Mouse (Mus musculus) limb, embryonic 14.5 days (tissue): ENCODE data around the gene Abcf1. TPM values are rescaled to one million over a fixed set of nuclear protein-coding genes. Genes with fewer than 3 reads are reported as not detected.
A peak's percentile ranks its signal among the peaks of the same experiment; 100 is the strongest.
"Not testable (repeated sequence)": the region's sequence is repeated elsewhere in the genome, so short reads cannot be mapped to it uniquely, and the experiment has no call there.

Source experiments
- ATAC-seq: fragments of 200-750 bp; cut with Nextera tagmentation; 2 replicates; pipeline ENCODE4 v1.8.0; 2017; ENCODE audit warnings: low read depth, moderate number of reproducible peaks, moderate TSS enrichment; ENCODE audit not compliant: low FRiP score
- DNase-seq: peaks from one replicate; pipeline ENCODE4 v3.0.0-alpha.2; 2015; ENCODE audit warnings: low spot score
- H3K27ac ChIP-seq: fragments of 300-500 bp; sonication (generic); replicated peaks from 2 replicates; pipeline ENCODE4 v1.5.1; 2014; ENCODE audit warnings: low read depth, mild to moderate bottlenecking, low read length, moderate library complexity, mixed read lengths
- H3K27me3 ChIP-seq: fragments of 300-500 bp; sonication (generic); 2 replicates; pipeline ENCODE4 v1.6.1; 2014; ENCODE audit warnings: low read length, mixed read lengths; ENCODE audit not compliant: control insufficient read depth, insufficient read depth
- H3K36me3 ChIP-seq: fragments of 300-500 bp; sonication (generic); 2 replicates; pipeline ENCODE4 v1.6.1; 2014; ENCODE audit warnings: mild to moderate bottlenecking, low read length, moderate library complexity, mixed read lengths; ENCODE audit not compliant: control insufficient read depth, insufficient read depth
- H3K4me1 ChIP-seq: fragments of 300-500 bp; sonication (generic); 2 replicates; pipeline ENCODE4 v1.6.1; 2014; ENCODE audit warnings: antibody characterized with exemption, low read length, mixed read lengths; ENCODE audit not compliant: control insufficient read depth, insufficient read depth
- H3K4me2 ChIP-seq: fragments of 300-500 bp; sonication (generic); replicated peaks from 2 replicates; pipeline ENCODE4 v1.6.1; 2014; ENCODE audit warnings: low read depth, mild to moderate bottlenecking, low read length, moderate library complexity; ENCODE audit not compliant: severe bottlenecking
- H3K4me3 ChIP-seq: fragments of 300-500 bp; sonication (generic); replicated peaks from 2 replicates; pipeline ENCODE4 v1.5.1; 2014; ENCODE audit warnings: low read length
- H3K9ac ChIP-seq: fragments of 300-500 bp; sonication (generic); 2 replicates; pipeline ENCODE4 v1.6.1; 2014; ENCODE audit warnings: mild to moderate bottlenecking, low read depth, low read length, moderate library complexity; ENCODE audit not compliant: severe bottlenecking
- H3K9me3 ChIP-seq: fragments of 300-500 bp; sonication (generic); 2 replicates; pipeline ENCODE4 v1.6.1; 2016; ENCODE audit warnings: low read length; ENCODE audit not compliant: control insufficient read depth
- POLR2A ChIP-seq: fragments of 200-500 bp; IDR thresholded peaks from 2 replicates; pipeline ENCODE4 v1.8.0; 2012; ENCODE audit warnings: inconsistent platforms, mild to moderate bottlenecking, moderate library complexity, borderline replicate concordance; ENCODE audit not compliant: insufficient read depth, insufficient read length; ENCODE audit errors: extremely low read depth
- WGBS: fragments of 180-500 bp; shearing (Covaris S2); extraction: QIAGEN DNeasy Blood & Tissue Kit; methylation state at CpG from one replicate; pipeline ENCODE4 v1.1.7; 2014; 5-methylcytosine and 5-hydroxymethylcytosine counted together
- polyA plus RNA-seq, 2 experiments: library from polyadenylated mRNA; depleted of rRNA in 1 of 2; stranded (reverse) in 1 of 2; unstranded in 1 of 2; fragments of >200 nt; fragmentation: Nextera tagmentation in 1 of 2; extraction: Ambion mirVana in 1 of 2; gene quantifications; 2 replicates each; pipeline versions ENCODE4 v1.2.1 to v1.2.3; 2012 to 2014

The Abcf1 gene
- 73.4 and 83.1 TPM in 2 replicates for polyA plus RNA-seq (2012; rRNA removed)
- polyA plus RNA-seq (2014; fragmentation: Nextera tagmentation; extraction: Ambion mirVana), result 77.2 and 84.6 TPM in 2 replicates

DNA sequence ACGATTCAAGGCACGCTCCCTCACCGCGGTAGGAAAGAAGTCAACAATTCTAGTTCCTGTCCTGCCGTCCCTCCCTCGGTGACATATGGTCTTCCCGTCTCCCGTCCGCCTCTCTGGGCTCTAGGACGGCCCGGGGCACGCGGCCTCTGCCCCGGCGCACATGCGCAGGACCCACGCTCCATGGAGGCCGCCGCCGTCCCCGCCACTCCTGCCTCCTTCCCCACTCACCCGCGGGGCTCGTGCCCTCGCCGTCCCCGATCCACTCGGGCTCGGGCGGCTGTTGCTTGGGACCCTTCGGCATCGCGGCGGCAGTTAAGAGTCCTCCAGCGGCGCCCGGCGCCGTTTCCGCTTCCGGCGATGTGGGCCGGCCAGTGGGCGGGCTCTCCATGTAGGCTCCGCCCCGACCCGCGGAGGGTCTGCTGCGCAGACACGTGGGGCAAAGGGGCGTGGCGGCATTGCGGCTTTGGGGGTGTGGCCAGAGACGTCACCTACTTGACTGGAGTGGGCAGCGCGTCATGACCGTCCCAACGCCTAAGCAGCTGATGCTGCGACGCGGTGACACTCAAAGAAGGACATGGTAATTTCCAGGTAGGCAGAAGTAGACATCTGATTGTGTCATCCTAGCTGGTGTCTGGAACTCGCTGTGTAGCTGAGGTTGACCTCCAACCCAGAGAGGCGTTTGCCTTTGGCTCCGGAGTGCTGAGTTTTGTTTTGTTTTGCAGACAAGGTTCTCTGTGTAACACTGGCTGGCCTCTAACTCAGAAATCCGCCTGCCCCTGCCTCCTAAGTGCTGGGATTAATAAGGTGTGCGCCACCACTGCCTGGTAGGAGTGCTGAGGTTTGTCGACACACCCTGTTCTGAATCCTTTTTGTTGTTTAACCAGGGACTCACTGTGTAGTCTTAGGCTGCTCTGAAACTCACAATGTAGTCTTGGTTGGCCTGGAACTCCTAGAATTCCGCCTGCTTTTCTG lies at the start of gene Abcf1:
Gene Abcf1, minus strand, starts transcription at position 344 of the 972 bp plus-strand sequence.
- WGBS, result 1% methylated on average over 68 of the region's 68 CpGs
- Histone ChIP-seq H3K36me3 (peaks cover 31% of the 10 kb centered on the region), H3K4me1 (peaks cover 7% of the 10 kb centered on the region), H3K9me3 (no peaks in the 10 kb centered on the region), H3K27ac (peak within 1 kb of the TSS; percentile 67), H3K27me3 (no peaks in the 10 kb centered on the region), H3K4me3 (peak within 1 kb of the TSS; percentile 74), H3K9ac (peak within 1 kb of the TSS; percentile 75), H3K4me2 (peak within 1 kb of the TSS; percentile 85)
- peak; percentile 98 for ATAC-seq
- TF ChIP-seq POLR2A, result 0 out of 2 replicates have a peak, but pooled peaks have one; percentile 63
- peak; percentile 96 for DNase-seq

DNA sequence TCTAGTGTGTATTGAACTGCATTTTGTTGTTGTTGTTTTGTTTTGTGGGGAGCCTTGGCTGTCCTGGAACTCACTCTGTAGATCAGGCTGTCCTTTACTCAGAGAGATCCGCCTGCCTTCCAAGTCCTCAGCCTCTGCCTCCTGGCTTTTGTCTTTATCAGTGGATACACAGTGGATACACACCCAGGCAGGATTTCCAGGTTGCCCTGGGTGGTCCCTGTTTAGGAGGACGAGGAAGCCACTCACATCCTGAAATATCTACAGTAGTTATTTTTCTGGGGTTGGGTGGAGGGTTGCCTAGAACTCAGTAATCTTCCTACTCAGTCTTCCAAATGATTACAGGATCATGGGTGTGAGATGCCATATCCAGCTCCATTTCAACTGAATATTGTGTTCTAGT lies 49.4 kb upstream of the Abcf1 start:
- DNase-seq (no peak), ATAC-seq (no peak)
- Histone ChIP-seq H3K9me3 (no peaks in the 10 kb centered on the region), H3K27me3 (no peaks in the 10 kb centered on the region), H3K4me2 (no peak overlapping the region), H3K9ac (no peak overlapping the region), H3K4me1 (0 out of 2 replicates have a peak, but pooled peaks cover 5% of the 10 kb centered on the region), H3K36me3 (peaks cover 13% of the 10 kb centered on the region), H3K27ac (no peak overlapping the region), H3K4me3 (no peak overlapping the region)
- TF ChIP-seq POLR2A, result no peak
- 60% methylated on average over 2 of the region's 2 CpGs for WGBS

DNA sequence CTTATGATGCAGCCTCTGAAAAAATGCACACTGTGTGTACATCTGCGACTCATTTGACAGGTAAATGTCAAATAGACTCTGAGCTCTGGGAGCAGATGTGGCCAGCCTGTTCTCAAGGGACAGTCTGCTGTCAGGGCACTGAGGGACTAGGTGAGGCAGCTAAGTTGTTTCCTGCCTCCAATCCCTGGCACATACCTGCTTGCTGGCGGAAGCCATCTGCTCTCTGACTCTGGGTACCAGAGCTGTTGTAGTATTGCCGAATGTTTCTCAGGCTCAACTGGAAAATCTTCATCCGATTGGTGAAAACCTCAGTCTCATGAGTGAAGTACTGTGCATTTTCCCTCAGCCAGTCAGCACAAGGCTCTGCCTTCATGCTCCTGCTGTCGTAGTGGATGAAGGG lies 47.5 kb upstream of the Abcf1 start:
- no peak for TF ChIP-seq POLR2A
- H3K4me3 ChIP-seq, result no peak overlapping the region
- no peak for DNase-seq
- H3K27ac ChIP-seq, result no peak overlapping the region
- no peaks in the 10 kb centered on the region for H3K9me3 ChIP-seq
- H3K9ac ChIP-seq, result no peak overlapping the region
- WGBS, result 85% methylated on average over 5 of the region's 5 CpGs
- no peaks in the 10 kb centered on the region for H3K27me3 ChIP-seq
- no peak overlapping the region for H3K4me2 ChIP-seq
- 0 out of 2 replicates have a peak, but pooled peaks cover 5% of the 10 kb centered on the region for H3K4me1 ChIP-seq
- ATAC-seq, result no peak
- H3K36me3 ChIP-seq, result peaks cover 13% of the 10 kb centered on the region

DNA sequence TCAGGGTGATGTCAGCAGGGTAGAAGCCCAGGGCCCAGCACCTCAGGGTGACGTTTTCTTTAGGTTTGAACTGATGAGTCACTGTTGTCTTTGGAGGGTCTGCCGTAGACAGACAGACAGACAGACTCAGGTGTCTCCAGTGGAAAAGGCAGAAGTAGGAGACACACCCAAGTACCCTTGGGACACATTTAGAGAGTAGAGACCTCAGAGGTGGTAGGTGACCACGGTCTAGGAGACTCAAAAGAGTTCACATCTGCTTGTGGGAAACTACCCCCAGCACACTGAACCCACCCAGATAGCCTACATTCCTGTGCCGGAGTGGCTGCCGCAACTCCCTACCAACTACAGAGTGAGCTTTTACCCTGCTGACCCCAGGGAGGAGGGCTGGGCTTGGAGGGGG lies 45.4 kb upstream of the Abcf1 start:
- no peak overlapping the region for H3K27ac ChIP-seq
- no peaks in the 10 kb centered on the region for H3K27me3 ChIP-seq
- H3K4me1 ChIP-seq, result no peaks in the 10 kb centered on the region
- 90% methylated on average over 5 of the region's 5 CpGs for WGBS
- peaks cover 13% of the 10 kb centered on the region for H3K36me3 ChIP-seq
- H3K9ac ChIP-seq, result no peak overlapping the region
- no peak overlapping the region for H3K4me2 ChIP-seq
- no peak overlapping the region for H3K4me3 ChIP-seq
- H3K9me3 ChIP-seq, result no peaks in the 10 kb centered on the region
- ATAC-seq, result no peak
- no peak for DNase-seq
- TF ChIP-seq POLR2A, result no peak

DNA sequence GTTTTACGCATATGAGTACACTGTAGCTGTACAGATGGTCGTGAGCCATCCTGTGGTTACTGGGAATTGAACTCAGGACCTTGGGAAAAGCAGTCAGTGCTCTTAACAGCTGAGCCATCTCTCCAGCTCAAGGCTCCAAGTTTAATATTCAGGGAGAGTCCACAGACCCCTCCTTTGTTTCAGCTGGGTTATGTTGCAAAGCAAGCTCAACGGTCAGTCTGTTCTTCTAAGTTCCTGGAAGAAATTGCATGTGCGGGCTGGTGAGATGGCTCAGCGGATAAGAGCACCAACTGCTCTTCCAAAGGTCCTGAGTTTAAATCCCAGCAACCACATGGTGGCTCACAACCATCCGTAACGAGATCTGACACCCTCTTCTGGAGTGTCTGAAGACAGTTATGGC lies 34.8 kb upstream of the Abcf1 start:
- DNase-seq, H3K4me1 ChIP-seq, ATAC-seq, H3K9ac ChIP-seq, H3K9me3 ChIP-seq, H3K4me3 ChIP-seq, H3K27ac ChIP-seq, H3K27me3 ChIP-seq, H3K36me3 ChIP-seq, H3K4me2 ChIP-seq: not testable (repeated sequence)
- WGBS, result 93% methylated on average over 7 of the region's 7 CpGs
